Mouse (Mus musculus): ENCODE data around the gene Cyp26a1. TPM values are rescaled to one million over a fixed set of nuclear protein-coding genes. Genes with fewer than 3 reads are reported as not detected.

Gene Cyp26a1
- polyA plus RNA-seq, 2 experiments = 0.16 TPM; not detected in 1

DNA sequence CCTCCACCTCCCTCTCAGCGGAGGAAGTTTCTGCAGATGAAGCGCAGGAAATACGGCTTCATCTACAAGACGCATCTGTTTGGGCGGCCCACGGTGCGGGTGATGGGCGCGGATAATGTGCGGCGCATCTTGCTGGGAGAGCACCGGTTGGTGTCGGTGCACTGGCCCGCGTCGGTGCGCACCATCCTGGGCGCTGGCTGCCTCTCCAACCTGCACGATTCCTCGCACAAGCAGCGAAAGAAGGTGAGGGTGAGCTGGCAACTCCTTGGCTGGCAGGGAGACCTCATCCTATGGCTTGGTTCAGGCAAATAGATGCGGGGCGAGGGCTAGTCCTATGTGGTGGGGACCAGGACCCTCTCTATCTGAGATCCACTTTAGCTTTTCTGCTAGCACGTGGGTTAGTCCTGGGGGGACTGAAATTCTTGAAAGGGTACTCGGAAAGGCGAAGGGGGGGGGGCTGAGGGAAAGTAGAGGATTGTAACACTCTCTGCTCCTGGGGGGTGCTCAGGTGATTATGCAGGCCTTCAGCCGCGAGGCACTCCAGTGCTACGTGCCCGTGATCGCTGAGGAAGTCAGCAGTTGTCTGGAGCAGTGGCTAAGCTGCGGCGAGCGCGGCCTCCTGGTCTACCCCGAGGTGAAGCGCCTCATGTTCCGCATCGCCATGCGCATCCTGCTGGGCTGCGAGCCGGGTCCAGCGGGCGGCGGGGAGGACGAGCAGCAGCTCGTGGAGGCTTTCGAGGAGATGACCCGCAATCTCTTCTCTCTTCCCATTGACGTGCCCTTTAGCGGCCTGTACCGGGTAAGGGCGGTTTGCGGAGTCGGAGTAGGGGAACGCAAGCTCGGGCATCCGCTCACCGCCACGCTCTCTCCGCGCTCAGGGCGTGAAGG, 919 bp downstream of the Cyp26a1 start:
- Histone ChIP-seq H3K27ac (no peak overlapping the region), H3K4me1 (replicated peaks; ENCODE audit: control insufficient read depth in 2 of 2, insufficient read depth in 2 of 2, low read length in 1 of 2) (no peaks in the 10 kb centered on the region; a peak in 1 of 4 replicates), H3K27me3 (ENCODE audit: control insufficient read depth, insufficient read depth, low read length) (peaks cover 91% of the 10 kb centered on the region), H3K9me3 (ENCODE audit: control insufficient read depth, low read length) (no peaks in the 10 kb centered on the region), H3K4me2 (ENCODE audit: low read depth) (no peak overlapping the region), H3K4me3 (ENCODE audit: insufficient read depth in 1 of 2, low read depth in 2 of 2, low read length in 2 of 2) (no peak overlapping the region), H3K9ac (replicated peaks) (no peak overlapping the region), H3K36me3 (replicated peaks; ENCODE audit: control insufficient read depth, insufficient read depth, low read depth) (no peaks in the 10 kb centered on the region)
- 1% methylated on average over 63 of the region's 63 CpGs for WGBS (ENCODE audit: insufficient replicate concordance)
- no peak for DNase-seq (ENCODE audit: low read depth in 3 of 3, low spot score in 3 of 3)
- TF ChIP-seq CTCF (IDR thresholded peaks at IDR 0.05; ENCODE audit: low read depth) = no peak
- no peak for TF ChIP-seq EP300 (IDR thresholded peaks at IDR 0.05; ENCODE audit: low read depth)
- ATAC-seq (ENCODE audit: insufficient read depth) = no peak

DNA sequence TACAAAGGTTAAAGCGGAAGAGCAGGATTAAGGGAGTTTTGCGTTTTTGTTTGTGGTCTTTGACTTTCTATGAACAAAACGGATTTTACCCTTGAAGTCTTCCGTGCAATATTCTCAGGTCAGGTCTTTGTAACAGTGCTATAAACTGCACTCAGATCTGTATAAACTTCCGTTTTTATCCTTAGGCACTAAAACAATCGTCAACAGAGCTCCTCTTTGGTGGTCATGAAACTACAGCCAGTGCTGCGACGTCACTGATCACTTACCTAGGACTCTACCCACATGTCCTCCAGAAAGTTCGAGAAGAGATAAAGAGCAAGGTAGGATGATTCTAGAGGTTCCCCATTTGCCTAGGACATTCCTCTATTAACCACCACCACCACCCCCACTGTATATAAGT, 2.1 kb downstream of the Cyp26a1 start:
- Histone ChIP-seq H3K9me3 (ENCODE audit: control insufficient read depth, low read length) (no peaks in the 10 kb centered on the region), H3K36me3 (replicated peaks; ENCODE audit: control insufficient read depth, insufficient read depth, low read depth) (no peaks in the 10 kb centered on the region), H3K9ac (replicated peaks) (no peak overlapping the region), H3K27ac (no peak overlapping the region), H3K4me3 (ENCODE audit: insufficient read depth in 1 of 2, low read depth in 2 of 2, low read length in 2 of 2) (no peak overlapping the region), H3K27me3 (ENCODE audit: control insufficient read depth, insufficient read depth, low read length) (peaks cover 79% of the 10 kb centered on the region), H3K4me1 (replicated peaks; ENCODE audit: control insufficient read depth in 2 of 2, insufficient read depth in 2 of 2, low read length in 1 of 2) (no peaks in the 10 kb centered on the region; a peak in 1 of 4 replicates), H3K4me2 (ENCODE audit: low read depth) (no peak overlapping the region)
- 18% methylated on average over 9 of the region's 9 CpGs for WGBS (ENCODE audit: insufficient replicate concordance)
- ATAC-seq (ENCODE audit: insufficient read depth) (no peak), DNase-seq (ENCODE audit: low read depth in 3 of 3, low spot score in 3 of 3) (no peak)
- TF ChIP-seq EP300 (IDR thresholded peaks at IDR 0.05; ENCODE audit: low read depth) (no peak), CTCF (IDR thresholded peaks at IDR 0.05; ENCODE audit: low read depth) (no peak)

DNA sequence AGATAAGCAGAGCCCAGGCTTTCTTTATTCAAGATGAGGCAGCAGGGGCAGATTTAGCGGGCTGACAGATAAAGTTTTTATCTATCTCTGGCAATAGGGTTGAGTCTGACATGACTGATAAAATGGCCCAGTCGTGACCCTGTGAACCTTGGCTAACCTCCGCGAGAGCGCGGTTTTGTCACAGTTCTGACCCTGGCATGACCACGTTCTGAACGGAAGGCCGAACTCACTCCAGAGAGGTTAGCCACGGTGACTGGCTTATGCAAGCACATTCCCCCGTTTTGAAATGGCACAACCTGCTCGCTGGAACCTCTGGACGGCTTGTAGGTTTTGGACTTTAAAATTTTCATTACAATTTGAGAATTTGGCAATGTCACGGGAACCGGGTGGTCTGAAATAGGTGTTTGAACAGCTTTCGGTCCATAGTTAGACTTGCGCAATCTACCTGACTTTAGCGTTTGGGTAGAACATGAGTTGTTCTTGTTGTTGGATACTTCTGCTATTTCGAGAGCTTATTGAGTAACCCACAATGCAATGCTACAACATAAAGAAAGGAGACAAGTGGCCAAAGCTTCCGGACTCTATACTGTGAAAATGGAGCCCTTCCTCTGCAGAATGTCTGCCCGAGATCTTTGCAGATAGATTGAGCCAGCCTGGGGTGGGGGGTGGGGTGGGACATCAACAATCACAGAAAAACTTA, 4.9 kb downstream of the Cyp26a1 start:
- Histone ChIP-seq H3K9me3 (ENCODE audit: control insufficient read depth, low read length) (no peaks in the 10 kb centered on the region), H3K4me1 (replicated peaks; ENCODE audit: control insufficient read depth in 2 of 2, insufficient read depth in 2 of 2, low read length in 1 of 2) (no peaks in the 10 kb centered on the region; a peak in 1 of 4 replicates), H3K4me3 (ENCODE audit: insufficient read depth in 1 of 2, low read depth in 2 of 2, low read length in 2 of 2) (no peak overlapping the region), H3K9ac (replicated peaks) (no peak overlapping the region), H3K27ac (no peak overlapping the region), H3K27me3 (ENCODE audit: control insufficient read depth, insufficient read depth, low read length) (peaks cover 51% of the 10 kb centered on the region), H3K4me2 (ENCODE audit: low read depth) (no peak overlapping the region; the same call in 1 of the 2 replicates), H3K36me3 (replicated peaks; ENCODE audit: control insufficient read depth, insufficient read depth, low read depth) (no peaks in the 10 kb centered on the region)
- peak; percentile 39; the same call in 1 of the 2 replicates for ATAC-seq (ENCODE audit: insufficient read depth)
- 30% methylated on average over 21 of the region's 21 CpGs for WGBS (ENCODE audit: insufficient replicate concordance)
- DNase-seq (ENCODE audit: low read depth in 3 of 3, low spot score in 3 of 3) = peak in 1 of 3 experiments; percentile 12
- TF ChIP-seq CTCF (IDR thresholded peaks at IDR 0.05; ENCODE audit: low read depth) (no peak), EP300 (IDR thresholded peaks at IDR 0.05; ENCODE audit: low read depth) (no peak)

DNA sequence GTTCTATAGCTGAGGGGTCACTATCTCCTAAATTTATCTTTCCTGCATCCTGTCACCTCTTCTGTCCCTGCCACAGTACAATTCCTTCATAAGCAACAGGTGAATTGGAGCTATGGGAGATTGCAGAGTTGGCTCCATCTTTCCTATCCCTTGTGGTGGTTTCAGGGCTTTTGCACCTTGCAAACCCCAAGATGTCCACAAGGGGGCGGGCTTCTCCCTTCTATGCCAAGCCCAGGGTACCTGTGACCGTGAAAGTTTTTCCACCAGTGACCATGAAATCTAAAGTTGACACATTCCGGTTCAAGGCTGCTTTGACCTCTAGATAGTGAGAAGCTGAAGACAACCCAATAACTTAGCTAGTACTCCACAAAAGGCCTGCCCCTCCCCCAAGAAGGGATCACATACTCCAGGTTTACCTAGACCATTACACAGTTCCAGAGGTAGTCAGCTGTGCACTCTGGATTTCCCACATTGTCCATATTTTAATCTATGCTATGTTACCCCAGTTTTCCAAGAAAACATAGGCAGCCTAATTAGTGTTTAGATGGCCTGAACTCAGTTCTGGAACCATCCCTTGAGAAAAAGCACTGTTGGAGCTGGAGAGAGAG, 6.4 kb downstream of the Cyp26a1 start:
- H3K9ac ChIP-seq (replicated peaks) = no peak overlapping the region
- no peaks in the 10 kb centered on the region for H3K9me3 ChIP-seq (ENCODE audit: control insufficient read depth, low read length)
- H3K4me1 ChIP-seq (replicated peaks; ENCODE audit: control insufficient read depth in 2 of 2, insufficient read depth in 2 of 2, low read length in 1 of 2) = no peaks in the 10 kb centered on the region; a peak in 1 of 4 replicates
- H3K4me2 ChIP-seq (ENCODE audit: low read depth) = no peak overlapping the region
- H3K4me3 ChIP-seq (ENCODE audit: insufficient read depth in 1 of 2, low read depth in 2 of 2, low read length in 2 of 2) = no peak overlapping the region
- no peak for ATAC-seq (ENCODE audit: insufficient read depth)
- no peaks in the 10 kb centered on the region for H3K36me3 ChIP-seq (replicated peaks; ENCODE audit: control insufficient read depth, insufficient read depth, low read depth)
- TF ChIP-seq EP300 (IDR thresholded peaks at IDR 0.05; ENCODE audit: low read depth) = no peak
- peak; percentile 94 for TF ChIP-seq CTCF (IDR thresholded peaks at IDR 0.05; ENCODE audit: low read depth)
- H3K27me3 ChIP-seq (ENCODE audit: control insufficient read depth, insufficient read depth, low read length) = peaks cover 36% of the 10 kb centered on the region
- no peak overlapping the region for H3K27ac ChIP-seq
- peak in 2 of 3 experiments; percentile 22 to 27 for DNase-seq (ENCODE audit: low read depth in 3 of 3, low spot score in 3 of 3)
- 3% methylated on average over 3 of the region's 3 CpGs for WGBS (ENCODE audit: insufficient replicate concordance)
